Mouse (Mus musculus): ENCODE results near the gene Tmem268. TPM values are rescaled to one million over a fixed set of nuclear protein-coding genes. Genes with fewer than 3 reads are reported as not detected.

Gene Tmem268
- polyA plus RNA-seq, 1 experiment = 5.7 TPM

- Histone ChIP-seq H3K4me3 (ENCODE audit: insufficient read depth, low read length) (no peak overlapping the region), H3K4me1 (ENCODE audit: control insufficient read depth, insufficient read depth, low read length) (peaks cover 35% of the 10 kb centered on the region), H3K27ac (ENCODE audit: insufficient read depth, low read depth, low read length) (no peak overlapping the region)
Measured at GRCm38 (mm10) chr4:63553789-63554576, 4.6 kb upstream of the Tmem268 start.

GRCm38 (mm10) chr4:63554616-63555015 is 4.0 kb upstream of the Tmem268 start:
- no peak for TF ChIP-seq POLR2A (IDR thresholded peaks at IDR 0.05; ENCODE audit: borderline replicate concordance, low read depth, low read length)
- TF ChIP-seq CTCF (IDR thresholded peaks at IDR 0.05; ENCODE audit: low read depth, low read length) = no peak
- Histone ChIP-seq H3K4me1 (ENCODE audit: control insufficient read depth, insufficient read depth, low read length) (peaks cover 35% of the 10 kb centered on the region), H3K4me3 (ENCODE audit: insufficient read depth, low read length) (no peak overlapping the region), H3K27ac (ENCODE audit: insufficient read depth, low read depth, low read length) (no peak overlapping the region)

More at GRCm38 (mm10) chr4:63553789-63554576, 4.6 kb upstream of the Tmem268 start:
- TF ChIP-seq CTCF (IDR thresholded peaks at IDR 0.05; ENCODE audit: low read depth, low read length) (no peak), POLR2A (IDR thresholded peaks at IDR 0.05; ENCODE audit: borderline replicate concordance, low read depth, low read length) (no peak)

DNA sequence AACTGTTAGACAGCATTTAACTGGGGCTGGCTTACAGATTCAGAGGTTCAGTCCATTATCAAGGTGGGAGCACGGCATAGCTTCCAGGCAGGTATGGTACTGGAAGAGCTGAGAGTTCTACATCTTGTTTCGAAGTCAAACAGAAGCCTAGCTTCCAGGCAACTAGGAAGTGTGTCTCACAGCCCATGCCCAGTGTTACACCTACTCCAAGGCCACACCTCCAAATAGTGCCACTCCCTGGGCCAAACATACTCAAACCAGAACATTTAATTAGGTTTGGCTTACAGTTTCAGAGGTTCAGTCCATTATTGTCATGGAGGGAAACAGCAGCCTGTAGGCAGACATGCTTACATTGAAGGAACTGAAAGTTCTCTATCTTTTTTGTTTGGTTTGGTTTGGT is 3.5 kb upstream of the Tmem268 start:
- no peak overlapping the region for H3K4me3 ChIP-seq (ENCODE audit: insufficient read depth, low read length)
- no peak overlapping the region for H3K27ac ChIP-seq (ENCODE audit: insufficient read depth, low read depth, low read length)
- H3K4me1 ChIP-seq (ENCODE audit: control insufficient read depth, insufficient read depth, low read length) = peaks cover 40% of the 10 kb centered on the region
- TF ChIP-seq POLR2A (IDR thresholded peaks at IDR 0.05; ENCODE audit: borderline replicate concordance, low read depth, low read length) = no peak
- TF ChIP-seq CTCF (IDR thresholded peaks at IDR 0.05; ENCODE audit: low read depth, low read length) = no peak

DNA sequence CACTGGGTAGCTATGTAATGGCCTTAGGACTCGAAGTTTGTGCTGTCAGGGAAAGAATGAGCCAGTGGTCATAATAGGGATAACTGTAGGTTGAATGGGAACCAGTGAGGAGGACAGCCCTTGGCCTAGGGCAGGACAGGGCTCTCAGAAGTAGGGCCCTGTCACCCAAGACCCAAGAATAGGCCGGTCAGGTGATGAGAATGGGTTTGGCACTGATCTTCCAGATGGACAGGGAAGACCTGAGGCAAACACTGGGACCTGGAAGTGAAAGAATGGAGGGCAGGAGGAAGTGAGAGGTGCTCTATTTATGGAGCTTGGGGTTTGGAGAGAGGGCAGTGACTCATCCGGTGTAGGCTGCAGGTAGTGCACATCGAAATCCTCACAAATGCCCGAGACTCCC is 1.9 kb upstream of the Tmem268 start:
- no peak for TF ChIP-seq POLR2A (IDR thresholded peaks at IDR 0.05; ENCODE audit: borderline replicate concordance, low read depth, low read length)
- TF ChIP-seq CTCF (IDR thresholded peaks at IDR 0.05; ENCODE audit: low read depth, low read length) = no peak
- peaks cover 56% of the 10 kb centered on the region for H3K4me1 ChIP-seq (ENCODE audit: control insufficient read depth, insufficient read depth, low read length)
- peak overlapping the region; percentile 96 for H3K27ac ChIP-seq (ENCODE audit: insufficient read depth, low read depth, low read length)
- H3K4me3 ChIP-seq (ENCODE audit: insufficient read depth, low read length) = no peak overlapping the region

DNA sequence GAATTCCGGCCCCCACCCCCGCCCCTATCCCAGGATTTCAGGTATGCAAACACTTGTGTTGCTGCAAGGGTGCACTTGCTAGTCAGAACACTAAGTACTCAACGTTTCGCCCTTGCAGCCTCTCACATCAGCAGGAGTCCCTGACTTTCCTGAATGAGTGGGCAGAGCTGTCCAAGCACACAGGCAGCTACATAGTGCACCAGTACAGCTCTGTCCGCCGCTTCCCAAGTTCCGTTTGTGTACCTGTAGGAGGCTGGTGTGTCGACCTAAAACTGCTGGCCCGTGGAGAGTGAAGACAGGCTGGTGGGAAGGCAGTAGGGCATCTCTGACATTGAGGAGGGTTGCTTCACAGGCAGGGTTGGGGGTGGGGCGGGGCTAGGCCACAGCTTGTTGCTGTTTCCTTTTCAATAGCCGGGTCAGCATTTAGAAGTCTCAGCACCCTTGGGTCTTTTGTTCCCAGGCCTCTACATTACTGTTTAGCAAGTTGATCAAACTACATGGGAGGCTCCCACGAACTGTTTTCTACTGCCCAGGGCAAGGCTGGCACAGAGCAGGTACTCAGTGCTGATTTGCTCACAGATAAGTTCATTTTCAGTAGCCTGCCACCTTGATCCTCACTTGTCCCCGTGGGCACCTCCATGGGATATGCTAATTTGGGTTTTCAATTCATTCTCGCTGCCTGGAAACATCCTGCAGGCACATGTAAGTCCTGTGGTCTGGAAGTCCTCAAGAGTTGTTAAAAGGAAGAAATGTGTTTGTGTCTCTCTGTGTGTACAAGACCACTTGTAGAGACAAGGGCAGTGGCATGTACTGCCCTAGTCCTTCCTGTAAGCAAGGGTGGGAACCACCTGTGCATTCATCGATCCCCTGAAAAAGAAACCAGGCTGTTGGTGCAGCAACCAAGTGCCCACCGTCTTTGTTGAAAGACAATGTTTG is 1.2 kb upstream of the Tmem268 start:
- H3K4me1 ChIP-seq (ENCODE audit: control insufficient read depth, insufficient read depth, low read length) = peaks cover 53% of the 10 kb centered on the region
- H3K4me3 ChIP-seq (ENCODE audit: insufficient read depth, low read length) = peak overlapping the region; percentile 86
- TF ChIP-seq POLR2A (IDR thresholded peaks at IDR 0.05; ENCODE audit: borderline replicate concordance, low read depth, low read length) (no peak), CTCF (IDR thresholded peaks at IDR 0.05; ENCODE audit: low read depth, low read length) (no peak)
- peak overlapping the region; percentile 96 for H3K27ac ChIP-seq (ENCODE audit: insufficient read depth, low read depth, low read length)

GRCm38 (mm10) chr4:63559127-63559697 is 631 bp downstream of the Tmem268 start:
- peaks cover 58% of the 10 kb centered on the region for H3K4me1 ChIP-seq (ENCODE audit: control insufficient read depth, insufficient read depth, low read length)
- H3K27ac ChIP-seq (ENCODE audit: insufficient read depth, low read depth, low read length) = peak overlapping the region; percentile 96
- TF ChIP-seq POLR2A (IDR thresholded peaks at IDR 0.05; ENCODE audit: borderline replicate concordance, low read depth, low read length) = no peak
- TF ChIP-seq CTCF (IDR thresholded peaks at IDR 0.05; ENCODE audit: low read depth, low read length) = no peak
- H3K4me3 ChIP-seq (ENCODE audit: insufficient read depth, low read length) = peak overlapping the region; percentile 86

GRCm38 (mm10) chr4:63560079-63560478 is 1.5 kb downstream of the Tmem268 start:
- peak overlapping the region; percentile 86 for H3K4me3 ChIP-seq (ENCODE audit: insufficient read depth, low read length)
- H3K27ac ChIP-seq (ENCODE audit: insufficient read depth, low read depth, low read length) = peak overlapping the region; percentile 96
- peaks cover 56% of the 10 kb centered on the region for H3K4me1 ChIP-seq (ENCODE audit: control insufficient read depth, insufficient read depth, low read length)
- TF ChIP-seq CTCF (IDR thresholded peaks at IDR 0.05; ENCODE audit: low read depth, low read length) (no peak), POLR2A (IDR thresholded peaks at IDR 0.05; ENCODE audit: borderline replicate concordance, low read depth, low read length) (no peak)

DNA sequence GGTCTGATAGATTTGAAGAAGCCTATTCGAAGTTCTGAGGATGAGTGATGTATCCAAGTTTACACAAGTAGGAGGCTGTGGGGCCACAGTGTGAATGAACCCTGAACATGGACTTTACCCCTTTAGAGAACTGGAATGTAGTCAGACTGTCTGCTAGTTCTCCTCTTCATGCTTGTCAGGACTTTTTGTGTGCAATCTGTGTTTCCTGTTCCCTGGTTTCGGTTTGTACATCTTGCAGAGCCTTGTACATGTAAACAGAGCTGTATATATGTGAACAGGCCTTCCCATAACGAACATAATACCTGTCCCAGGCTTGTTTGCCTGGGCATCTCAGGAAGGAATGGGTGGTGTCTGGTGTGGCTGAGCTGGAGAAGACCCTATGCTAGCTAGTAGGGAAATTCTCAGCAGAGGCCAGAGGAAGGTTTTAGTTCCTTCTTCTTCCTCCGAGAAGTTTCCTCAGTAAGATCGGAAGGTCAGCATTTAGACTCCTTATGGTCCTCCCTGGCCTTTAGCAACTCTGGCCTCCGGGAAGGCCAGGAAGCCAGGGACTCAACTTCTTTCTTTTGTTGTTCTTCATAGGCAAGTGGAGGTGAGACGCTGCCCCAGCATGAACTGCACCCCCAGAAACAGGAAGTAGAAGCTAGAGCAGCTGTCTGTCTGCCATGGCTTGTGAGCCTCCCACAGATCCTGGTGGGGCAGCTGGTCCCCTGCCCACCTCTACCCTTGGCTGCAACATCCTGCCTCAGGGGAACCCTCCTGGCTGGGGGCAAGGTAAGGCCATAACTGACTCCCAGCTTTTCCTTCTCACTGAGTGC is 3.5 kb downstream of the Tmem268 start:
- peaks cover 43% of the 10 kb centered on the region for H3K4me1 ChIP-seq (ENCODE audit: control insufficient read depth, insufficient read depth, low read length)

GRCm38 (mm10) chr4:63562742-63563141 is 4.2 kb downstream of the Tmem268 start:
- TF ChIP-seq CTCF (IDR thresholded peaks at IDR 0.05; ENCODE audit: low read depth, low read length) = no peak
- TF ChIP-seq POLR2A (IDR thresholded peaks at IDR 0.05; ENCODE audit: borderline replicate concordance, low read depth, low read length) = no peak
- Histone ChIP-seq H3K27ac (ENCODE audit: insufficient read depth, low read depth, low read length) (peak overlapping the region; percentile 96), H3K4me1 (ENCODE audit: control insufficient read depth, insufficient read depth, low read length) (peaks cover 38% of the 10 kb centered on the region), H3K4me3 (ENCODE audit: insufficient read depth, low read length) (peak overlapping the region; percentile 47)

More for the DNA sequence above, 3.5 kb downstream of the Tmem268 start:
- peak overlapping the region; percentile 47 for H3K4me3 ChIP-seq (ENCODE audit: insufficient read depth, low read length)
- peak overlapping the region; percentile 96 for H3K27ac ChIP-seq (ENCODE audit: insufficient read depth, low read depth, low read length)
- no peak for TF ChIP-seq CTCF (IDR thresholded peaks at IDR 0.05; ENCODE audit: low read depth, low read length)
- no peak for TF ChIP-seq POLR2A (IDR thresholded peaks at IDR 0.05; ENCODE audit: borderline replicate concordance, low read depth, low read length)
